9 mouse cellular contexts compared by ENCODE assay signal in the genomic region with DNA sequence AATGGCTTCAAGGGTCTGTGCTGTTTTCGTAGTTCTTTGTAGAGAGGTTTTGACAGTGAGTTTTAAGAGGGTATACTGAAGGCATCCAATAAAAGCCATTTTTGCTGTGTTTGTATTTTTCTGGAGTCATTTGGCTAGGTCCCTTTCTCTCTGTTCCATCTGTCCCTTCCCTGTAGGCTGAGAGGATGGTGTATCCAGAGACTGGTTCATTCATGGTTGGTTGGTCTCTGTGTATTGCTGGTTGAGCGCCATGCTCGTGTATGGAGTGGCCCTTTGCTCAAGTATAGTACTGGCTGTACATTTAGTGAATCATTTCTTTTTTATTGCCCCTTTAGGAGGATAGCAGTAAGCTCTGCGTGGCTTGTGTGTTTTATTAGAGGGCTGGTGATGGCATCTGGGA. TPM values are rescaled to one million over a fixed set of nuclear protein-coding genes. Genes with fewer than 3 reads are reported as not detected.
DNase-seq lines count a peak whose midpoint lies in the region; ATAC-seq and TF ChIP-seq lines count a peak whose summit lies in the region.
"Had no signal": no experiment of that assay in that cellular context is flagged by ENCODE, and none has a peak within 500 bp of the region (broad histone marks: within the 10 kb centered on the region; RNA-seq: fewer than 3 reads in every experiment).

No protein-coding gene starts in this region.

- no peak overlapping the region for H3K4me3 ChIP-seq in kidney, embryonic 16.5 days (ENCODE audit: low read length)
- H3K4me3 ChIP-seq in embryonic facial prominence, embryonic 13.5 days = no peak overlapping the region
- H3K4me3 ChIP-seq in forebrain, embryonic 15.5 days = no peak overlapping the region
- H3K4me3 ChIP-seq in midbrain, embryonic 12.5 days = no peak overlapping the region
- H3K4me3 ChIP-seq in thymus, adult 2 months (ENCODE audit: control insufficient read depth, insufficient read depth, low read length) = no peak overlapping the region

- H3K9me3 ChIP-seq in kidney, embryonic 16.5 days (ENCODE audit: low read length) = no peaks in the 10 kb centered on the region
- no peaks in the 10 kb centered on the region for H3K9me3 ChIP-seq in embryonic facial prominence, embryonic 13.5 days
- H3K9me3 ChIP-seq in forebrain, embryonic 15.5 days = no peaks in the 10 kb centered on the region
- 0 out of 2 replicates have a peak, but pooled peaks cover 3% of the 10 kb centered on the region for H3K9me3 ChIP-seq in midbrain, embryonic 12.5 days

- no peak for ATAC-seq in kidney, embryonic 16.5 days (ENCODE audit: low FRiP score, low TSS enrichment)
- ATAC-seq in embryonic facial prominence, embryonic 13.5 days (ENCODE audit: insufficient number of reproducible peaks, insufficient read depth, low FRiP score, low TSS enrichment, low read depth) = no peak
- ATAC-seq in forebrain, embryonic 15.5 days (replicated peaks) = peak; percentile 47
- ATAC-seq in midbrain, embryonic 12.5 days (ENCODE audit: low FRiP score, low read depth) = no peak

- no peaks in the 10 kb centered on the region for H3K36me3 ChIP-seq in kidney, embryonic 16.5 days (ENCODE audit: insufficient read depth, low read length)
- no peaks in the 10 kb centered on the region for H3K36me3 ChIP-seq in embryonic facial prominence, embryonic 13.5 days
- no peaks in the 10 kb centered on the region for H3K36me3 ChIP-seq in forebrain, embryonic 15.5 days
- no peaks in the 10 kb centered on the region for H3K36me3 ChIP-seq in midbrain, embryonic 12.5 days
- no peaks in the 10 kb centered on the region for H3K36me3 ChIP-seq in thymus, adult 2 months (ENCODE audit: control insufficient read depth, insufficient read depth, low read length)

- no peak for DNase-seq in kidney, postnatal 10 days
- no peak for DNase-seq in thymus, adult 2 months
- no peak for DNase-seq in adrenal gland, postnatal 4 days (ENCODE audit: low spot score in 2 of 2)
- DNase-seq: adrenal gland, adult 2 months; cerebellum, adult 9-11 months had no signal

- H3K4me1 ChIP-seq in kidney, embryonic 16.5 days (ENCODE audit: insufficient read depth, low read length) = peaks cover 85% of the 10 kb centered on the region
- peaks cover 71% of the 10 kb centered on the region for H3K4me1 ChIP-seq in embryonic facial prominence, embryonic 13.5 days
- peaks cover 56% of the 10 kb centered on the region for H3K4me1 ChIP-seq in forebrain, embryonic 15.5 days
- H3K4me1 ChIP-seq in midbrain, embryonic 12.5 days = peaks cover 56% of the 10 kb centered on the region
- H3K4me1 ChIP-seq in thymus, adult 2 months (replicated peaks; ENCODE audit: control insufficient read depth, insufficient read depth, low read length) = peaks cover 6% of the 10 kb centered on the region; the same call in 1 of the 2 replicates

- no peak for TF ChIP-seq POLR2A in thymus, adult 2 months (IDR thresholded peaks at IDR 0.05; ENCODE audit: control insufficient read depth, extremely low read depth, insufficient read depth, low read length, poor library complexity)

- H3K27ac ChIP-seq in kidney, embryonic 16.5 days (ENCODE audit: low read length) = peak overlapping the region; percentile 90
- peak overlapping the region; percentile 83 for H3K27ac ChIP-seq in embryonic facial prominence, embryonic 13.5 days
- peak overlapping the region; percentile 85 for H3K27ac ChIP-seq in forebrain, embryonic 15.5 days (replicated peaks)
- peak overlapping the region; percentile 74 for H3K27ac ChIP-seq in midbrain, embryonic 12.5 days (replicated peaks)
- no peak overlapping the region for H3K27ac ChIP-seq in thymus, adult 2 months (ENCODE audit: control insufficient read depth, insufficient read depth, low read length)

- H3K9ac ChIP-seq in kidney, embryonic 16.5 days (replicated peaks; ENCODE audit: low read length) = no peak overlapping the region
- no peak overlapping the region for H3K9ac ChIP-seq in embryonic facial prominence, embryonic 13.5 days
- no peak overlapping the region for H3K9ac ChIP-seq in forebrain, embryonic 15.5 days (replicated peaks)
- no peak overlapping the region for H3K9ac ChIP-seq in midbrain, embryonic 12.5 days (replicated peaks)

- H3K4me2 ChIP-seq in kidney, embryonic 16.5 days (replicated peaks; ENCODE audit: low read depth, low read length) = 0 out of 2 replicates have a peak overlapping the region, but pooled peaks have one; percentile 26
- H3K4me2 ChIP-seq in embryonic facial prominence, embryonic 13.5 days = 0 out of 2 replicates have a peak overlapping the region, but pooled peaks have one; percentile 45
- H3K4me2 ChIP-seq in forebrain, embryonic 15.5 days (replicated peaks) = no peak overlapping the region
- H3K4me2 ChIP-seq in midbrain, embryonic 12.5 days (replicated peaks) = no peak overlapping the region

- TF ChIP-seq CTCF in thymus, adult 2 months (IDR thresholded peaks at IDR 0.05; ENCODE audit: borderline replicate concordance, control insufficient read depth, extremely low read depth, insufficient read depth, low read length, poor library complexity) = no peak

- 42% methylated on average over 4 of the region's 4 CpGs for WGBS in kidney, embryonic 16.5 days
- 62% methylated on average over 4 of the region's 4 CpGs for WGBS in embryonic facial prominence, embryonic 13.5 days
- WGBS in forebrain, embryonic 15.5 days = 29% methylated on average over 4 of the region's 4 CpGs
- WGBS in midbrain, embryonic 12.5 days = 56% methylated on average over 4 of the region's 4 CpGs
- WGBS in thymus, adult 2 months = 95% methylated on average over 4 of the region's 4 CpGs

- no peaks in the 10 kb centered on the region for H3K27me3 ChIP-seq in kidney, embryonic 16.5 days (ENCODE audit: insufficient read depth, low read length)
- H3K27me3 ChIP-seq in embryonic facial prominence, embryonic 13.5 days = no peaks in the 10 kb centered on the region
- no peaks in the 10 kb centered on the region for H3K27me3 ChIP-seq in forebrain, embryonic 15.5 days
- no peaks in the 10 kb centered on the region for H3K27me3 ChIP-seq in midbrain, embryonic 12.5 days
- H3K27me3 ChIP-seq in thymus, adult 2 months (ENCODE audit: control insufficient read depth, insufficient read depth, low read length) = no peaks in the 10 kb centered on the region

RNA-seq across cellular contexts. Expression of a gene that starts 30.3 kb away (rescaled TPM):
- polyA plus RNA-seq in kidney, embryonic 16.5 days (2015; fragmentation: Nextera tagmentation; extraction: Ambion mirVana) = 31.1 and 33.8 TPM in 2 replicates
- 35.4 and 37.8 TPM in 2 replicates for polyA plus RNA-seq in embryonic facial prominence, embryonic 13.5 days (2015; fragmentation: Nextera tagmentation; extraction: Ambion mirVana)
- polyA plus RNA-seq in forebrain, embryonic 15.5 days (2015; fragmentation: Nextera tagmentation; extraction: Ambion mirVana) = 17.8 and 18.9 TPM in 2 replicates
- polyA plus RNA-seq in midbrain, embryonic 12.5 days (2016; fragmentation: Nextera tagmentation; extraction: Ambion mirVana) = 20.3 and 20.7 TPM in 2 replicates
- polyA plus RNA-seq in thymus, adult 2 months (2012; rRNA removed) = 24.9 and 31.5 TPM in 2 replicates
- total RNA-seq in adrenal gland, postnatal 4 days (2021) = 10 to 100 TPM; 73.9 to 80.1 TPM

Comparison
In these comparisons a context has a peak if more than half of its experiments do, and no peak if none do; other contexts are left out.
1. H3K4me2 ChIP-seq: peak in kidney, embryonic 16.5 days (single experiment) and embryonic facial prominence, embryonic 13.5 days (single experiment); none in forebrain, embryonic 15.5 days (single experiment) and midbrain, embryonic 12.5 days (single experiment).